Mouse (Mus musculus): ENCODE measurements around the gene Nup62.

Gene Nup62

GRCm38 (mm10) chr7:44857042-44857552 lies 41.2 kb downstream of the Nup62 start, which contains the start of gene Pnkp:
Pnkp (plus strand) TSS chr7:44857139.
- in situ Hi-C loops (cut with MboI; ENCODE audit: low pct_unique_long_range_greater_than_20kb in 1 of 2, low sequenced_read_pairs in 2 of 2, unreplicated experiment in 1 of 2): loop anchor here in 1 of 2 experiments (10.0 kb wide), 1 partner anchor 302 kb away; the partner anchor contains the start of gene Nr1h2

GRCm38 (mm10) chr7:44857905-44858304 lies 42.0 kb downstream of the Nup62 start:
- in situ Hi-C loops (cut with MboI; ENCODE audit: low pct_unique_long_range_greater_than_20kb in 1 of 2, low sequenced_read_pairs in 2 of 2, unreplicated experiment in 1 of 2): loop anchor here in 1 of 2 experiments (10.0 kb wide), 1 partner anchor 303 kb away; the partner anchor contains the start of gene Nr1h2

- in situ Hi-C loops (cut with MboI; ENCODE audit: low pct_unique_long_range_greater_than_20kb in 1 of 2, low sequenced_read_pairs in 2 of 2, unreplicated experiment in 1 of 2): loop anchor here in 1 of 2 experiments (10.0 kb wide), 1 partner anchor 305 kb away; the partner anchor contains the start of gene Nr1h2
Observed at GRCm38 (mm10) chr7:44859896-44860295, 44.0 kb downstream of the Nup62 start.

DNA sequence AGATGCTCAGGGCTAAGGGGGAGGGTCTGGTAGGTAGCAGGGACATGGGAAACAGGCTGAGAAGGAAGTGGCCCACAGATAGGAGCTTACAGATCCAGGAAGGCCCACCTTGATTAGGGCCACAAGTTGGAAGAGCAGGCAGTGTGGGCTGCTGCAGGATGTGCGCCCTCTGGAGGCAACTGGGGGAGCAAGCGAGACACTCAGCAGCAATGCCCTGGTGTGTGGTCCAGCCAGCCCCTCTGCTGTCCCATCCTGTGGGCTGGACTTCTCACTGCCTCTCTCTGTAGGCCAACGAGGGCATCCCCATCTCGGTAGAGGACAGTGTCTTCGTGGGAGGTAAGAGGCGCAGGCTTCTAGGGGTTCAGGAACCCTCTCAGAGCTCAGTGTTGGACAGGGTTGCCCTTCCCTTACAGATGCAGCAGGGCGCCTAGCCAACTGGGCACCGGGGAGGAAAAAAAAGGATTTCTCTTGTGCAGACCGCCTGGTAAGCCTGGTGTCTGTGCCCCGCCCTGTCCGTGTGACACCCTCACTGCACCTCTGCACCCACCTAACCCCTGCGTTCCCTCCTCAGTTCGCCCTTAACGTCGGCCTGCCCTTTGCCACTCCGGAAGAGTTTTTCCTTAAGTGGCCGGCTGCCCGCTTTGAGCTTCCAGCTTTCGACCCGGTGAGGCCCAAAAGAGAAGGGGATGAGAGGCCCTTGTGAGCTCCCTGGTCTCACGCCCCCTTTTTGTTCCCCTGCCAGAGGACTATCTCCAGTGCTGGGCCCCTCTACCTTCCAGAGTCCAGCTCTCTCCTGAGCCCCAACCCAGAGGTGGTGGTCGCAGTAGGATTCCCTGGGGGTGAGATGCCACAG lies 44.9 kb downstream of the Nup62 start:
- in situ Hi-C loops (cut with MboI; ENCODE audit: low pct_unique_long_range_greater_than_20kb in 1 of 2, low sequenced_read_pairs in 2 of 2, unreplicated experiment in 1 of 2): no loop called here

- in situ Hi-C loops (cut with MboI; ENCODE audit: low pct_unique_long_range_greater_than_20kb in 1 of 2, low sequenced_read_pairs in 2 of 2, unreplicated experiment in 1 of 2): no loop called here
Observed at GRCm38 (mm10) chr7:44861429-44861816, 45.5 kb downstream of the Nup62 start.

DNA sequence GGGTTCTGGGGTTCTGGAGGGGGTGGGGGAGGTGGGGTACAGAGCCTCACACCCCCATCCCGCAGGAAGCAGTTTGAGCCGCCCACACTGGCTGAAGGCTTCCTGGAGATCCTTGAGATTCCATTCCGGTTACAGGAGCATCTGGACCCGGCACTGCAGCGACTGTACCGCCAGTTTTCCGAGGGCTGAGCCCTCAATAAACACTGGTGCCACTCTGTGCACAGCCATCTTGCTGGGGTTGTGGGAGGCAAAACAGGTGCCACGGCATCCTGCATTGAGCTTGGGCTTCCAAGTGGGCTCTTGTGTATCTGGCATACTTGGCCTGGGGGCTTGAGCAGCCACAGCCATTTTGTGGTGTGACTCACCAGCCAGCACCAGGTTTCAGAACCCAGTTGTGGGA lies 46.5 kb downstream of the Nup62 start:
- in situ Hi-C loops (cut with MboI; ENCODE audit: low pct_unique_long_range_greater_than_20kb in 1 of 2, low sequenced_read_pairs in 2 of 2, unreplicated experiment in 1 of 2): no loop called here

GRCm38 (mm10) chr7:44863210-44863609 lies 47.3 kb downstream of the Nup62 start:
- in situ Hi-C loops (cut with MboI; ENCODE audit: low pct_unique_long_range_greater_than_20kb in 1 of 2, low sequenced_read_pairs in 2 of 2, unreplicated experiment in 1 of 2): no loop called here

- in situ Hi-C loops (cut with MboI; ENCODE audit: low pct_unique_long_range_greater_than_20kb in 1 of 2, low sequenced_read_pairs in 2 of 2, unreplicated experiment in 1 of 2): no loop called here
Observed at GRCm38 (mm10) chr7:44863982-44864494, 48.1 kb downstream of the Nup62 start.

GRCm38 (mm10) chr7:44864595-44865542 lies 49.0 kb downstream of the Nup62 start:
- in situ Hi-C loops (cut with MboI; ENCODE audit: low pct_unique_long_range_greater_than_20kb in 1 of 2, low sequenced_read_pairs in 2 of 2, unreplicated experiment in 1 of 2): no loop called here

DNA sequence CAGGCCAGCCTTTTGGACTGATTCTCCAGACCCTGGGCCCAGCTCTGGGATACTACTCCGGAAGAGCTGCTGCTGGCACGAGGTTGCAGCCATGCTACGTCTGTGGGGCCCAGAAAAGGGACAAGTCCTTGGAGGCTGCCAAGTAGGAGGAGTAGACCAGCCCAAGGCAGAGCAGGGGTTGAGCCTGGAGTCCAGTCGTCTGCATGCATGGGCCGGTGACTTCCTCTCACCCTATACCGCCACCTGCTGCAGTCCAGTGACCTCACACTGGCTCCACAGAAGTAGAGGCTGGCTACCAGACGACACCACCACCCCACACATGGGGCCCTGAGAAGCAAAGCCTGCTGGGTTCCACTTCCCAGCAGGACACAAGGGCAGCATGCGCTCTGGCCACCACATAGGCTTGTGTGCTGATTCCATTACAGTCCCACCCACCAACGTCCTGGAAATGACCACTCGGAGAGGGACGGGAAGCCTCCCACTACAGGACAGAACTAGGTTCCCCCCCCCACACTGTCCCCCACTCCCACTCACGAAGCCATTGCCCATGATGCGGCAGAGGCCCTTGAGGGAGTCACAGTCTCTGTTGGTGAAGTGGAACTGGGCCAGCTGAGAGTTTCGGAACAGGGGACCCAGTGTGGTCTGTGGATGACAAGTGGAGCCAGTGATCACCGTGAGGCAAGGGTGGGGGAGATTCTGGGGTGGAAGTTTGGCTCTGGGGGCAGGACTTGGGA lies 50.6 kb downstream of the Nup62 start:
- in situ Hi-C loops (cut with MboI; ENCODE audit: low pct_unique_long_range_greater_than_20kb in 1 of 2, low sequenced_read_pairs in 2 of 2, unreplicated experiment in 1 of 2): no loop called here

GRCm38 (mm10) chr7:44867010-44867702 lies 51.3 kb downstream of the Nup62 start:
- in situ Hi-C loops (cut with MboI; ENCODE audit: low pct_unique_long_range_greater_than_20kb in 1 of 2, low sequenced_read_pairs in 2 of 2, unreplicated experiment in 1 of 2): no loop called here

GRCm38 (mm10) chr7:44867802-44868201 lies 51.9 kb downstream of the Nup62 start:
- in situ Hi-C loops (cut with MboI; ENCODE audit: low pct_unique_long_range_greater_than_20kb in 1 of 2, low sequenced_read_pairs in 2 of 2, unreplicated experiment in 1 of 2): no loop called here

DNA sequence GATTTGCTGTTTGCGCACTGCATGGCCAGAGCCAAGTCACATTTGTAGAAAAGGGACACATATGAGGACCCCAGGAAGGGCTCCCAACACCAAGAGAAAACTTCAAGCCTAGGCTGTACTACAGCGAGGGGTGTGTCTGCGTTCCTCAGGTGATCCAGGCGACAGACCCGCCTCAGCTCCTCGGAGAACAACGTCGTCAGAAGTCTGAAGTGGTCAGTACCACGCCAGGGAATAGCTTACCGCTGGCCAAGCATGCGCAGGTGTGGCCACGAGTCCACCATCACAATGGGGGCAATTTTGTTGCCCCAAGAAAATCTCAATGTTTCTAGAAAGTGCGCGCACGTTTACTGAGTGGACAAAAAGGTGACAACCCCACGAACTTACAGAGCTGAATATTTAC lies 52.6 kb downstream of the Nup62 start:
- in situ Hi-C loops (cut with MboI; ENCODE audit: low pct_unique_long_range_greater_than_20kb in 1 of 2, low sequenced_read_pairs in 2 of 2, unreplicated experiment in 1 of 2): no loop called here

- in situ Hi-C loops (cut with MboI; ENCODE audit: low pct_unique_long_range_greater_than_20kb in 1 of 2, low sequenced_read_pairs in 2 of 2, unreplicated experiment in 1 of 2): no loop called here
Observed at GRCm38 (mm10) chr7:44868919-44869696, 53.2 kb downstream of the Nup62 start.

GRCm38 (mm10) chr7:44869697-44870528 lies 54.0 kb downstream of the Nup62 start, which contains the start of gene Ptov1:
Ptov1 (minus strand) TSS chr7:44869788.
- in situ Hi-C loops (cut with MboI; ENCODE audit: low pct_unique_long_range_greater_than_20kb in 1 of 2, low sequenced_read_pairs in 2 of 2, unreplicated experiment in 1 of 2): no loop called here

GRCm38 (mm10) chr7:44870614-44871013 lies 54.7 kb downstream of the Nup62 start:
- in situ Hi-C loops (cut with MboI; ENCODE audit: low pct_unique_long_range_greater_than_20kb in 1 of 2, low sequenced_read_pairs in 2 of 2, unreplicated experiment in 1 of 2): no loop called here
